Mouse (Mus musculus) MEL (cell line): ENCODE results near the gene Wfdc2.

Experiments
- CTCF ChIP-seq, 3 experiments: IDR thresholded peaks in 2 of 3; conservative IDR thresholded peaks in 1 of 3; 2 replicates each; pipeline ENCODE4 v1.5.1; 2011 to 2012; ENCODE audit warnings: low read length in 3 of 3, low read depth in 2 of 3, mild to moderate bottlenecking in 2 of 3, improper control_type of control experiment in 1 of 3, inconsistent platforms in 1 of 3, mixed read lengths in 1 of 3, moderate library complexity in 1 of 3; ENCODE audit not compliant: control insufficient read depth in 1 of 3, insufficient read depth in 1 of 3, poor library complexity in 1 of 3, severe bottlenecking in 1 of 3
- MXI1 ChIP-seq: IDR thresholded peaks from 2 replicates; pipeline ENCODE4 v1.6.1; 2011; ENCODE audit warnings: mild to moderate bottlenecking, low read depth, low read length, improper control_type of control experiment
- POLR2AphosphoS2 ChIP-seq: IDR thresholded peaks from 2 replicates; pipeline ENCODE4 v1.6.1; 2011; ENCODE audit warnings: low read length, improper control_type of control experiment

DNA sequence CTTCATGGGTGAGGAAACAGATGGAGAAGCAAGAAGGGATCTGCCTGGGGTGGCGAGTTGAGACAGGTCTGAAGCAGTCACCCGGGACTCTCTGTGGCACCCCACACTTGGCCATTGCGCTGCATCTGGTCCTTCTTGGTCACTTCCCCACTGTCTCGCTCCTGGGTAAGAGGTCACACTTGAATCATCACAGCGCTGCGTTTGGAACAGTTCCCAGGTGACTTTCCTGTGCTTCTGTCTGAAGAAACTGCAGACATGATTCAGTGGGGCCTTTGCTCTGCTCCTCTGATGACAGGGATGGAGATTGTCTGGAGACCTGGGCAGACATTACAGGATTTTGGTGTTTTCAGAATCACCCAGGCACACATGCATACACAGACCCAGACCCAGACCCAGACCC lies 46.6 kb downstream of the Wfdc2 start:
- TF ChIP-seq CTCF (IDR thresholded peaks at IDR 0.05 in 2 of 3, conservative IDR thresholded peaks at IDR 0.05 in 1 of 3; ENCODE audit: control insufficient read depth in 1 of 3, insufficient read depth in 1 of 3, low read depth in 2 of 3, low read length in 3 of 3, poor library complexity in 1 of 3, severe bottlenecking in 1 of 3), result no peak
- TF ChIP-seq POLR2AphosphoS2, result no peak
- no peak for TF ChIP-seq MXI1
